Mouse (Mus musculus): Measurements from ENCODE around the gene Twf2.

DNA sequence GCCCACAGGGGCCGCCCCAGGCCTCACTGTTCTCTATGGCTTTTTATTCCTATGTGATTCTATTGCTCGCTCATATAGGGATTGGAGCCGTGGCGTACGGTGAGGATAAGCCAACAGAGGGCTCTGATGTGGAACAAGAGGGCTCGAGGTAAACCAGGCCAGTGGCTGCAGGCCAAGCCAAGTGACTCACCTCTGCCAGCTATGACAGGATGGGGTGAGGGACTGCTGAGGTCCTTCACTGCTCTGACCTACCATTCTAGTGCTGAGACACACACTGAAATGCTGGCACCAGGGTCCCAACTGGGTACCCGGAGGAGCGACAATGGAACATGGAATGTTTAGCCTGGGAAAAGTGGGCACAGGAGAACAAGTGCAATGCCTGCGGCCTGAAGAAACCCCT, 48.8 kb upstream of the Twf2 start:
- TF ChIP-seq CTCF (IDR thresholded peaks at IDR 0.05; ENCODE audit: low read depth) (no peak), EP300 (IDR thresholded peaks at IDR 0.05; ENCODE audit: low read depth) (no peak)
